Mouse (Mus musculus) layer of hippocampus, adult 2 months (tissue): ENCODE data around the gene Lpar2. TPM values are rescaled to one million over a fixed set of nuclear protein-coding genes. Genes with fewer than 3 reads are reported as not detected.

Source experiments
- DNase-seq, 2 experiments: peaks; one replicate each; pipeline ENCODE4 v3.0.0; 2022; ENCODE audit warnings: low spot score in 2 of 2
- H3K27ac ChIP-seq: fragments of 200-600 bp; 2 replicates; pipeline ENCODE4 v1.8.1; 2022
- H3K4me3 ChIP-seq: fragments of 200-600 bp; 2 replicates; pipeline ENCODE4 v1.8.1; 2022; ENCODE audit warnings: mild to moderate bottlenecking
- CTCF ChIP-seq: fragments of 200-600 bp; conservative IDR thresholded peaks from 2 replicates; pipeline ENCODE4 v1.8.1; 2022; ENCODE audit warnings: antibody characterized with exemption, mild to moderate bottlenecking, moderate library complexity
- long read RNA-seq, 2 experiments: library from polyadenylated mRNA; stranded (forward); transcript quantifications; one replicate each; pipeline ENCODE4 v2.0.0; 2021; ENCODE audit warnings: borderline mapping rate in 2 of 2
- total RNA-seq, 2 experiments: library from RNA; stranded (reverse); gene quantifications; 2 replicates each; pipeline ENCODE4 v1.2.3; 2021

Lpar2 gene
- under 1 TPM; 0.47 to 0.64 TPM for total RNA-seq
- long read RNA-seq, experiment 1 = 0 reads
- long read RNA-seq, experiment 2, partial matches to known transcripts = 1 of 1 reads
- long read RNA-seq, experiment 2, other reads (novel, unspliced or antisense) = 0 of 1 reads

- Histone ChIP-seq H3K4me3 (peak within 1 kb of the TSS; percentile 46), H3K27ac (0 out of 2 replicates have a peak within 1 kb of the TSS, but pooled peaks have one; percentile 32)
- no peak for TF ChIP-seq CTCF
- no peak for DNase-seq
Observed at GRCm38 (mm10) chr8:69822386-69823191, at the start of gene Lpar2. TSS of gene Lpar2 (plus strand) at chr8:69822429.

- H3K4me3 ChIP-seq = peak within 1 kb of the TSS; percentile 88
- peak within 1 kb of the TSS; percentile 100 for H3K27ac ChIP-seq
- DNase-seq = peak; percentile 81 to 91
- peak; percentile 19 for TF ChIP-seq CTCF
Observed at GRCm38 (mm10) chr8:69774503-69775148, 47.6 kb upstream of the Lpar2 start, which contains the start of gene Gm20422. TSS of gene Gm20422 (minus strand) at chr8:69774886.

GRCm38 (mm10) chr8:69775149-69775534, 47.1 kb upstream of the Lpar2 start:
- H3K27ac ChIP-seq = peak overlapping the region; percentile 100
- no peak for TF ChIP-seq CTCF

GRCm38 (mm10) chr8:69777111-69777510, 45.1 kb upstream of the Lpar2 start:
- DNase-seq = no peak
- Histone ChIP-seq H3K27ac (no peak overlapping the region), H3K4me3 (no peak overlapping the region)
- no peak for TF ChIP-seq CTCF

More at GRCm38 (mm10) chr8:69775149-69775534, 47.1 kb upstream of the Lpar2 start:
- H3K4me3 ChIP-seq = peak overlapping the region; percentile 88
- no peak for DNase-seq

- Histone ChIP-seq H3K27ac (no peak overlapping the region), H3K4me3 (no peak overlapping the region)
- DNase-seq = no peak
- TF ChIP-seq CTCF = no peak
Observed at GRCm38 (mm10) chr8:69789105-69789504, 33.1 kb upstream of the Lpar2 start.

- DNase-seq = no peak
Observed at GRCm38 (mm10) chr8:69789731-69790130, 32.5 kb upstream of the Lpar2 start.

GRCm38 (mm10) chr8:69790364-69790763, 31.9 kb upstream of the Lpar2 start:
- peak overlapping the region; percentile 92 for H3K27ac ChIP-seq
- H3K4me3 ChIP-seq = peak overlapping the region; percentile 96
- TF ChIP-seq CTCF = no peak
- DNase-seq = no peak

More at GRCm38 (mm10) chr8:69789731-69790130, 32.5 kb upstream of the Lpar2 start:
- TF ChIP-seq CTCF = no peak
- Histone ChIP-seq H3K27ac (no peak overlapping the region), H3K4me3 (no peak overlapping the region)

- no peak for TF ChIP-seq CTCF
- DNase-seq = peak; percentile 84 to 87
- H3K4me3 ChIP-seq = peak within 1 kb of the TSS; percentile 96
- peak within 1 kb of the TSS; percentile 92 for H3K27ac ChIP-seq
Observed at GRCm38 (mm10) chr8:69790773-69791367, 31.4 kb upstream of the Lpar2 start, which contains the start of the genes Atp13a1 and Zfp866. TSS of gene Atp13a1 (plus strand) at chr8:69791163. TSS of gene Zfp866 (minus strand) at chr8:69791178.

- Histone ChIP-seq H3K27ac (peak overlapping the region; percentile 92), H3K4me3 (peak overlapping the region; percentile 96)
- DNase-seq = no peak
- TF ChIP-seq CTCF = no peak
Observed at GRCm38 (mm10) chr8:69791415-69792068, 30.7 kb upstream of the Lpar2 start.

- no peak for TF ChIP-seq CTCF
- Histone ChIP-seq H3K27ac (no peak overlapping the region), H3K4me3 (no peak overlapping the region)
- no peak for DNase-seq
Observed at GRCm38 (mm10) chr8:69793666-69794065, 28.6 kb upstream of the Lpar2 start.

GRCm38 (mm10) chr8:69794096-69794495, 28.1 kb upstream of the Lpar2 start:
- Histone ChIP-seq H3K4me3 (no peak overlapping the region), H3K27ac (no peak overlapping the region)
- TF ChIP-seq CTCF = no peak
- DNase-seq = no peak

GRCm38 (mm10) chr8:69794901-69795300, 27.3 kb upstream of the Lpar2 start:
- no peak overlapping the region for H3K4me3 ChIP-seq
- TF ChIP-seq CTCF = no peak
- no peak overlapping the region for H3K27ac ChIP-seq
- no peak for DNase-seq
